Mouse (Mus musculus): ENCODE data around the gene Tusc2. TPM values are rescaled to one million over a fixed set of nuclear protein-coding genes. Genes with fewer than 3 reads are reported as not detected.

The Tusc2 gene
- polyA plus RNA-seq, 1 experiment from 2014 or later: 46.5 TPM

GRCm38 (mm10) chr9:107582509-107583062, 19.5 kb downstream of the Tusc2 start:
- no peak for ATAC-seq (replicated peaks; ENCODE audit: low FRiP score)
- Histone ChIP-seq H3K27me3 (no peaks in the 10 kb centered on the region), H3K9ac (no peak overlapping the region), H3K4me3 (replicated peaks) (no peak overlapping the region), H3K9me3 (replicated peaks) (no peaks in the 10 kb centered on the region), H3K4me2 (0 out of 2 replicates have a peak overlapping the region, but pooled peaks have one; percentile 93), H3K36me3 (peaks cover 21% of the 10 kb centered on the region), H3K27ac (no peak overlapping the region), H3K4me1 (peaks cover 39% of the 10 kb centered on the region)
- 92% methylated on average over 7 of the region's 7 CpGs for WGBS

GRCm38 (mm10) chr9:107583174-107583573, 20.1 kb downstream of the Tusc2 start:
- peaks cover 21% of the 10 kb centered on the region for H3K36me3 ChIP-seq
- H3K4me2 ChIP-seq: no peak overlapping the region
- WGBS: 92% methylated on average over 14 of the region's 14 CpGs
- H3K9me3 ChIP-seq (replicated peaks): no peaks in the 10 kb centered on the region
- no peak overlapping the region for H3K9ac ChIP-seq
- ATAC-seq (replicated peaks; ENCODE audit: low FRiP score): no peak
- no peak overlapping the region for H3K27ac ChIP-seq
- no peak overlapping the region for H3K4me3 ChIP-seq (replicated peaks)
- peaks cover 36% of the 10 kb centered on the region for H3K4me1 ChIP-seq
- H3K27me3 ChIP-seq: no peaks in the 10 kb centered on the region

GRCm38 (mm10) chr9:107586504-107586903, 23.4 kb downstream of the Tusc2 start:
- Histone ChIP-seq H3K4me1 (peaks cover 31% of the 10 kb centered on the region), H3K4me2 (no peak overlapping the region), H3K27ac (no peak overlapping the region), H3K4me3 (replicated peaks) (no peak overlapping the region), H3K9me3 (replicated peaks) (no peaks in the 10 kb centered on the region), H3K27me3 (no peaks in the 10 kb centered on the region), H3K36me3 (peaks cover 40% of the 10 kb centered on the region), H3K9ac (no peak overlapping the region)
- WGBS: 91% methylated on average over 5 of the region's 5 CpGs
- ATAC-seq (replicated peaks; ENCODE audit: low FRiP score): no peak

- peak within 1 kb of the TSS; percentile 83 for H3K4me3 ChIP-seq (replicated peaks)
- H3K27ac ChIP-seq: peak within 1 kb of the TSS; percentile 71
- ATAC-seq (replicated peaks; ENCODE audit: low FRiP score): peak; percentile 98
- 14% methylated on average over 46 of the region's 46 CpGs for WGBS
- peak within 1 kb of the TSS; percentile 82 for H3K4me2 ChIP-seq
- H3K9ac ChIP-seq: peak within 1 kb of the TSS; percentile 63
- H3K4me1 ChIP-seq: peaks cover 24% of the 10 kb centered on the region
- H3K9me3 ChIP-seq (replicated peaks): no peaks in the 10 kb centered on the region
- H3K36me3 ChIP-seq: peaks cover 47% of the 10 kb centered on the region
- no peaks in the 10 kb centered on the region for H3K27me3 ChIP-seq
These were observed 24.1 kb downstream of the Tusc2 start, which contains the start of gene Ifrd2 for GRCm38 (mm10) chr9:107586974-107587832. Gene Ifrd2, plus strand, starts transcription at chr9:107587642.

GRCm38 (mm10) chr9:107587833-107588639, 25.0 kb downstream of the Tusc2 start:
- Histone ChIP-seq H3K4me3 (replicated peaks) (peak overlapping the region; percentile 83), H3K9ac (peak overlapping the region; percentile 63), H3K27me3 (no peaks in the 10 kb centered on the region), H3K36me3 (peaks cover 51% of the 10 kb centered on the region), H3K4me2 (peak overlapping the region; percentile 82), H3K9me3 (replicated peaks) (no peaks in the 10 kb centered on the region), H3K4me1 (peaks cover 20% of the 10 kb centered on the region), H3K27ac (peak overlapping the region; percentile 29; the same call in 1 of the 2 replicates)
- no peak for ATAC-seq (replicated peaks; ENCODE audit: low FRiP score)
- WGBS: 2% methylated on average over 33 of the region's 33 CpGs

- peaks cover 55% of the 10 kb centered on the region for H3K36me3 ChIP-seq
- no peak overlapping the region for H3K27ac ChIP-seq
- H3K4me3 ChIP-seq (replicated peaks): no peak overlapping the region
- no peak overlapping the region for H3K9ac ChIP-seq
- 84% methylated on average over 25 of the region's 25 CpGs for WGBS
- peaks cover 20% of the 10 kb centered on the region for H3K4me1 ChIP-seq
- no peaks in the 10 kb centered on the region for H3K9me3 ChIP-seq (replicated peaks)
- H3K4me2 ChIP-seq: no peak overlapping the region; the same call in 1 of the 2 replicates
- H3K27me3 ChIP-seq: no peaks in the 10 kb centered on the region
- ATAC-seq (replicated peaks; ENCODE audit: low FRiP score): no peak
These were observed 27.2 kb downstream of the Tusc2 start for GRCm38 (mm10) chr9:107590058-107590772.

- Histone ChIP-seq H3K9me3 (replicated peaks) (no peaks in the 10 kb centered on the region), H3K4me2 (no peak overlapping the region), H3K27ac (no peak overlapping the region), H3K36me3 (peaks cover 57% of the 10 kb centered on the region), H3K4me1 (peaks cover 20% of the 10 kb centered on the region), H3K27me3 (no peaks in the 10 kb centered on the region), H3K4me3 (replicated peaks) (no peak overlapping the region), H3K9ac (no peak overlapping the region)
- WGBS: 96% methylated on average over 6 of the region's 6 CpGs
- ATAC-seq (replicated peaks; ENCODE audit: low FRiP score): no peak
These were observed 27.7 kb downstream of the Tusc2 start for GRCm38 (mm10) chr9:107590773-107591060.

GRCm38 (mm10) chr9:107593101-107593976, 30.3 kb downstream of the Tusc2 start:
- no peak for ATAC-seq (replicated peaks; ENCODE audit: low FRiP score)
- 89% methylated on average over 11 of the region's 11 CpGs for WGBS
- peaks cover 10% of the 10 kb centered on the region for H3K4me1 ChIP-seq
- no peaks in the 10 kb centered on the region for H3K27me3 ChIP-seq
- no peak overlapping the region for H3K4me2 ChIP-seq
- H3K9ac ChIP-seq: no peak overlapping the region
- no peak overlapping the region for H3K27ac ChIP-seq
- H3K4me3 ChIP-seq (replicated peaks): no peak overlapping the region
- peaks cover 62% of the 10 kb centered on the region for H3K36me3 ChIP-seq
- no peaks in the 10 kb centered on the region for H3K9me3 ChIP-seq (replicated peaks)

GRCm38 (mm10) chr9:107594281-107595062, 31.4 kb downstream of the Tusc2 start:
- H3K9me3 ChIP-seq (replicated peaks): no peaks in the 10 kb centered on the region
- no peaks in the 10 kb centered on the region for H3K27me3 ChIP-seq
- H3K36me3 ChIP-seq: peaks cover 71% of the 10 kb centered on the region
- H3K4me3 ChIP-seq (replicated peaks): no peak overlapping the region
- H3K4me2 ChIP-seq: no peak overlapping the region
- H3K4me1 ChIP-seq: 0 out of 2 replicates have a peak, but pooled peaks cover 1% of the 10 kb centered on the region
- 68% methylated on average over 8 of the region's 8 CpGs for WGBS
- H3K27ac ChIP-seq: no peak overlapping the region
- no peak for ATAC-seq (replicated peaks; ENCODE audit: low FRiP score)
- H3K9ac ChIP-seq: no peak overlapping the region

All from kidney, embryonic 15.5 days (tissue).